Mouse (Mus musculus) embryonic fibroblast, embryonic 13.5 days (primary cell): ENCODE measurements around the gene Pramef20.

Experiments
- CTCF ChIP-seq: IDR thresholded peaks from 2 replicates; pipeline ENCODE4 v1.5.1; 2011; ENCODE audit warnings: mild to moderate bottlenecking, control low read depth, low read length, moderate library complexity, borderline replicate concordance; ENCODE audit not compliant: insufficient read depth
- POLR2A ChIP-seq: IDR thresholded peaks from 2 replicates; pipeline ENCODE4 v1.6.1; 2011; ENCODE audit warnings: low read depth, mild to moderate bottlenecking, control low read depth, low read length, moderate library complexity

GRCm38 (mm10) chr4:144377911-144378310 is at the start of gene Pramef20:
- TF ChIP-seq CTCF, result no peak
- no peak for TF ChIP-seq POLR2A
